Mouse (Mus musculus) frontal cortex, postnatal 25 days (tissue): Measurements from ENCODE around the gene Tcaf3.

Experiments used
- DNase-seq, 2 experiments: peaks; one replicate each; pipeline ENCODE4 v3.0.0; 2022; ENCODE audit warnings: low spot score in 2 of 2

Tcaf3 gene

GRCm38 (mm10) chr6:42542036-42543031, 55.2 kb downstream of the Tcaf3 start:
- no peak for DNase-seq

GRCm38 (mm10) chr6:42540681-42541080, 56.8 kb downstream of the Tcaf3 start:
- no peak for DNase-seq

- DNase-seq = no peak
These were observed 57.8 kb downstream of the Tcaf3 start for GRCm38 (mm10) chr6:42539711-42540110.
